Mouse (Mus musculus) testis, adult 2 months (tissue): ENCODE data around the gene Commd1.

Source experiments
- CTCF ChIP-seq: fragments of 200-500 bp; IDR thresholded peaks from 2 replicates; pipeline ENCODE4 v1.5.1; 2012; ENCODE audit warnings: low read depth, mild to moderate bottlenecking, inconsistent platforms, low read length, moderate library complexity; ENCODE audit not compliant: control insufficient read depth, insufficient read depth, insufficient replicate concordance
- POLR2A ChIP-seq: fragments of 200-500 bp; IDR thresholded peaks from 2 replicates; pipeline ENCODE4 v1.6.1; 2012; ENCODE audit warnings: low read depth, mild to moderate bottlenecking, inconsistent platforms, low read length, moderate library complexity; ENCODE audit not compliant: control insufficient read depth

- TF ChIP-seq POLR2A = no peak
- TF ChIP-seq CTCF = no peak
These were observed 120.9 kb downstream of the Commd1 start for GRCm38 (mm10) chr11:22861315-22861714.
